Mouse (Mus musculus) heart, embryonic 11.5 days (tissue): ENCODE measurements around the gene Gm4871. TPM values are rescaled to one million over a fixed set of nuclear protein-coding genes. Genes with fewer than 3 reads are reported as not detected.
"Not testable (repeated sequence)": the region's sequence is repeated elsewhere in the genome, so short reads cannot be mapped to it uniquely, and the experiment has no call there.

Experiments
- ATAC-seq: fragments of 200-750 bp; cut with Nextera tagmentation; replicated peaks from 2 replicates; pipeline ENCODE4 v1.8.0; 2017; ENCODE audit warnings: moderate library complexity; ENCODE audit not compliant: insufficient number of reproducible peaks, low FRiP score, low TSS enrichment
- H3K27ac ChIP-seq: fragments of 300-500 bp; sonication (generic); 2 replicates; pipeline ENCODE4 v1.5.1; 2014; ENCODE audit warnings: mild to moderate bottlenecking, low read depth, low read length
- H3K27me3 ChIP-seq: fragments of 300-500 bp; sonication (generic); 2 replicates; pipeline ENCODE4 v1.6.1; 2014; ENCODE audit warnings: mild to moderate bottlenecking, low read length, mixed read lengths; ENCODE audit not compliant: control insufficient read depth, insufficient read depth
- H3K36me3 ChIP-seq: fragments of 300-500 bp; sonication (generic); 2 replicates; pipeline ENCODE4 v1.6.1; 2014; ENCODE audit warnings: mild to moderate bottlenecking, low read length, moderate library complexity, mixed read lengths; ENCODE audit not compliant: control insufficient read depth, insufficient read depth
- H3K4me1 ChIP-seq: fragments of 300-500 bp; sonication (generic); 2 replicates; pipeline ENCODE4 v1.6.1; 2014; ENCODE audit warnings: low read length; ENCODE audit not compliant: control insufficient read depth, insufficient read depth
- H3K4me2 ChIP-seq: fragments of 300-500 bp; sonication (generic); 2 replicates; pipeline ENCODE4 v1.6.1; 2014; ENCODE audit warnings: mild to moderate bottlenecking, moderate library complexity
- H3K4me3 ChIP-seq: fragments of 300-500 bp; sonication (generic); 2 replicates; pipeline ENCODE4 v1.5.1; 2014; ENCODE audit warnings: low read depth, low read length
- H3K9ac ChIP-seq: fragments of 300-500 bp; sonication (generic); 2 replicates; pipeline ENCODE4 v1.6.1; 2014; ENCODE audit warnings: mild to moderate bottlenecking, low read depth, low read length, moderate library complexity
- H3K9me3 ChIP-seq: fragments of 300-500 bp; sonication (generic); replicated peaks from 2 replicates; pipeline ENCODE4 v1.6.1; 2016; ENCODE audit warnings: low read length; ENCODE audit not compliant: control insufficient read depth
- WGBS: fragments of 180-500 bp; shearing (Covaris S2); extraction: QIAGEN DNeasy Blood & Tissue Kit; methylation state at CpG from one replicate; pipeline ENCODE4 v1.1.7; 2014; ENCODE audit not compliant: insufficient replicate concordance; 5-methylcytosine and 5-hydroxymethylcytosine counted together
- polyA plus RNA-seq: library from polyadenylated mRNA; unstranded; fragments of >200 nt; fragmentation: Nextera tagmentation; extraction: Ambion mirVana; gene quantifications from 2 replicates; pipeline ENCODE4 v1.2.1, GENCODE M21; 2014

Gm4871 gene
- polyA plus RNA-seq, result not detected in 2 replicates

GRCm38 (mm10) chr5:145032391-145032790 lies at the start of gene Gm4871:
Gene Gm4871 (minus strand): TSS chr5:145032754.
- H3K36me3 ChIP-seq, ATAC-seq, H3K9ac ChIP-seq, H3K27me3 ChIP-seq, H3K27ac ChIP-seq, H3K4me2 ChIP-seq, H3K9me3 ChIP-seq, H3K4me3 ChIP-seq, H3K4me1 ChIP-seq: not testable (repeated sequence)
- 55% methylated on average over 5 of the region's 5 CpGs for WGBS

- no peak overlapping the region for H3K4me3 ChIP-seq
- no peak for ATAC-seq
- 83% methylated on average over 10 of the region's 10 CpGs for WGBS
- H3K36me3 ChIP-seq, result peaks cover 4% of the 10 kb centered on the region; the same call in 1 of the 2 replicates
- H3K9me3 ChIP-seq, result no peaks in the 10 kb centered on the region
- H3K4me2 ChIP-seq, result no peak overlapping the region
- no peak overlapping the region for H3K9ac ChIP-seq
- H3K27ac ChIP-seq, result no peak overlapping the region
- H3K27me3 ChIP-seq, result no peaks in the 10 kb centered on the region
- H3K4me1 ChIP-seq, result peaks cover 4% of the 10 kb centered on the region; the same call in 1 of the 2 replicates
These were observed 49.5 kb upstream of the Gm4871 start for GRCm38 (mm10) chr5:145081866-145082613.

GRCm38 (mm10) chr5:145075081-145075480 lies 42.5 kb upstream of the Gm4871 start:
- H3K36me3 ChIP-seq, result no peaks in the 10 kb centered on the region
- no peaks in the 10 kb centered on the region for H3K4me1 ChIP-seq
- ATAC-seq, result no peak
- no peaks in the 10 kb centered on the region for H3K27me3 ChIP-seq
- H3K27ac ChIP-seq, result no peak overlapping the region
- 48% methylated on average over 3 of the region's 3 CpGs for WGBS
- no peak overlapping the region for H3K9ac ChIP-seq
- no peaks in the 10 kb centered on the region for H3K9me3 ChIP-seq
- H3K4me2 ChIP-seq, result no peak overlapping the region
- H3K4me3 ChIP-seq, result no peak overlapping the region

GRCm38 (mm10) chr5:145071342-145071741 lies 38.8 kb upstream of the Gm4871 start:
- no peaks in the 10 kb centered on the region for H3K9me3 ChIP-seq
- no peak overlapping the region for H3K4me2 ChIP-seq
- no peak overlapping the region for H3K9ac ChIP-seq
- no peak overlapping the region for H3K4me3 ChIP-seq
- no peaks in the 10 kb centered on the region for H3K36me3 ChIP-seq
- no peak for ATAC-seq
- H3K27ac ChIP-seq, result no peak overlapping the region
- no peaks in the 10 kb centered on the region for H3K4me1 ChIP-seq
- H3K27me3 ChIP-seq, result no peaks in the 10 kb centered on the region
- WGBS, result 42% methylated on average over 6 of the region's 6 CpGs

GRCm38 (mm10) chr5:145069707-145070106 lies 37.2 kb upstream of the Gm4871 start:
- Histone ChIP-seq H3K27me3 (no peaks in the 10 kb centered on the region), H3K9me3 (no peaks in the 10 kb centered on the region), H3K27ac (no peak overlapping the region), H3K4me1 (no peaks in the 10 kb centered on the region), H3K4me2 (no peak overlapping the region), H3K4me3 (no peak overlapping the region), H3K36me3 (no peaks in the 10 kb centered on the region), H3K9ac (no peak overlapping the region)
- ATAC-seq, result no peak
- WGBS, result under 1% methylated on average over 5 of the region's 5 CpGs

GRCm38 (mm10) chr5:145068863-145069262 lies 36.3 kb upstream of the Gm4871 start:
- Histone ChIP-seq H3K4me1 (no peaks in the 10 kb centered on the region), H3K9me3 (no peaks in the 10 kb centered on the region), H3K4me3 (no peak overlapping the region), H3K27me3 (no peaks in the 10 kb centered on the region), H3K9ac (no peak overlapping the region), H3K27ac (no peak overlapping the region), H3K36me3 (no peaks in the 10 kb centered on the region), H3K4me2 (no peak overlapping the region)
- ATAC-seq, result no peak
- 57% methylated on average over 3 of the region's 3 CpGs for WGBS

DNA sequence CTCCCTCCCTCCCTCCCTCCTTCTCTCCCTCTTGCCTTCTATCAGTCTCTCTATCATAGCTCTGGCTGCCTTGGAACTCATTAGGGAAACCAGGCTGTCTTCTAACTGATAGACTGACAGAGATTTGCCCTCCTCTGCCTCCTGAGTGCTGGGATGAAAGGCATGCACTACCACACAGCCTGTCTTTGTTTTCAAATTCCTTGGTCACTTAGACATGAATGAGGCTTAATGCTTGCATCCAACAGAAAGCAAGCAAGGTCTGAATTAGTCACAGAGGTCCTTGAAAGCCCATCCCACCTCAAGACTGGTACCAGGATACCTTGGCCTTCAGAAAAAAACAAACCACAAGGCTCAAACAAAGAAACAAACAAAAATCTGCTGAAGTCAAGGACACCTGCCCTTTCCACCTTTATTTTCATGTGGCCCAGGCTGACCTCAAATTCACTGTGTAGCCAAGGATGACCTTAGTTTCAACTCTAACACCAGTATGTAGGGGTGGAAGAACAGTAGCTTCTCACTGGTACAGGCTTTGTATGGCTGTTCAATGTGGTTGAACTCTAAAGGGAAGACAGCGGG lies 32.3 kb upstream of the Gm4871 start:
- Histone ChIP-seq H3K36me3 (no peaks in the 10 kb centered on the region), H3K4me1 (no peaks in the 10 kb centered on the region), H3K9ac (no peak overlapping the region), H3K27me3 (no peaks in the 10 kb centered on the region), H3K9me3 (no peaks in the 10 kb centered on the region), H3K27ac (no peak overlapping the region), H3K4me2 (no peak overlapping the region), H3K4me3 (no peak overlapping the region)
- WGBS, result 92% methylated on average over 1 of the region's 1 CpGs
- ATAC-seq, result no peak

DNA sequence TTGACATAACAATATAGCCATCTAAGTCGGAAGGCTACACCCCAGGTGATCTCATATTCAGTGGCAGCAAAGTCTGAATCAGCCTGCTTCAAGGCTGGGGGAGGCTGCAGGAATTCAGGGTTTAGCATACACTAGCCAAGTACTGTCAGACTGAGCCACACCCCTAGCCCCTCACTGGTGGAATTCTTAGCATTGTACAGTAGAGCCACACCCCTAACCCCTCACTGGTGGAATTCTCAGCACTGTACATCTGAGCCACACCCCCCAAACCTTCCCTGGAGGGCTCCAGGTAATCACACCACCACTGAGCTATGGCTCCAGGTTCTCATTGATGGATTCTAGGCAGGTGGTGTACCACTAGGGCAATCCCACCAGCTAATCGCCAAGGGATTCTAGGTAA lies 27.0 kb upstream of the Gm4871 start:
- no peak overlapping the region for H3K9ac ChIP-seq
- H3K4me1 ChIP-seq, result no peaks in the 10 kb centered on the region
- no peak overlapping the region for H3K27ac ChIP-seq
- no peaks in the 10 kb centered on the region for H3K27me3 ChIP-seq
- H3K36me3 ChIP-seq, result no peaks in the 10 kb centered on the region
- no peak overlapping the region for H3K4me3 ChIP-seq
- WGBS, result 73% methylated on average over 2 of the region's 2 CpGs
- ATAC-seq, result no peak
- no peak overlapping the region for H3K4me2 ChIP-seq
- no peaks in the 10 kb centered on the region for H3K9me3 ChIP-seq

- Histone ChIP-seq H3K4me1 (no peaks in the 10 kb centered on the region; the same call in 1 of the 2 replicates), H3K4me3 (no peak overlapping the region), H3K9ac (no peak overlapping the region), H3K9me3 (no peaks in the 10 kb centered on the region), H3K4me2 (no peak overlapping the region), H3K36me3 (no peaks in the 10 kb centered on the region), H3K27me3 (no peaks in the 10 kb centered on the region), H3K27ac (no peak overlapping the region)
- ATAC-seq, result no peak
- 82% methylated on average over 7 of the region's 7 CpGs for WGBS
These were observed 26.2 kb upstream of the Gm4871 start for GRCm38 (mm10) chr5:145058722-145059121.
